Mouse (Mus musculus) embryonic facial prominence, embryonic 11.5 days (tissue): ENCODE data around the gene Cltc. TPM values are rescaled to one million over a fixed set of nuclear protein-coding genes. Genes with fewer than 3 reads are reported as not detected.

Source experiments
- ATAC-seq: fragments of 200-750 bp; cut with Nextera tagmentation; replicated peaks from 2 replicates; pipeline ENCODE4 v1.8.0; 2017; ENCODE audit warnings: low read depth; ENCODE audit not compliant: insufficient number of reproducible peaks, low FRiP score, low TSS enrichment
- DNase-seq: peaks from one replicate; pipeline ENCODE4 v3.0.0-alpha.2; 2015; ENCODE audit warnings: low spot score
- H3K27ac ChIP-seq: fragments of 300-500 bp; sonication (generic); replicated peaks from 2 replicates; pipeline ENCODE4 v1.5.1; 2014; ENCODE audit warnings: mild to moderate bottlenecking, low read depth, low read length, control low read depth
- H3K27me3 ChIP-seq: fragments of 300-500 bp; sonication (generic); 2 replicates; pipeline ENCODE4 v1.6.1; 2014; ENCODE audit warnings: mild to moderate bottlenecking, low read length, moderate library complexity, mixed read lengths; ENCODE audit not compliant: control insufficient read depth, insufficient read depth
- H3K36me3 ChIP-seq: fragments of 300-500 bp; sonication (generic); replicated peaks from 2 replicates; pipeline ENCODE4 v1.6.1; 2014; ENCODE audit warnings: low read depth, mild to moderate bottlenecking, low read length, moderate library complexity, mixed read lengths; ENCODE audit not compliant: control insufficient read depth, insufficient read depth
- H3K4me1 ChIP-seq: fragments of 300-500 bp; sonication (generic); 2 replicates; pipeline ENCODE4 v1.6.1; 2014; ENCODE audit warnings: low read length, mixed read lengths; ENCODE audit not compliant: control insufficient read depth, insufficient read depth
- H3K4me2 ChIP-seq: fragments of 300-500 bp; sonication (generic); 2 replicates; pipeline ENCODE4 v1.6.1; 2014; ENCODE audit warnings: low read depth, mild to moderate bottlenecking, control low read depth, low read length, moderate library complexity
- H3K4me3 ChIP-seq: fragments of 300-500 bp; sonication (generic); 2 replicates; pipeline ENCODE4 v1.5.1; 2014; ENCODE audit warnings: low read depth, low read length, control low read depth
- H3K9ac ChIP-seq: fragments of 300-500 bp; sonication (generic); replicated peaks from 2 replicates; pipeline ENCODE4 v1.6.1; 2014; ENCODE audit warnings: mild to moderate bottlenecking, control low read depth, low read length
- H3K9me3 ChIP-seq: fragments of 300-500 bp; sonication (generic); replicated peaks from 2 replicates; pipeline ENCODE4 v1.6.1; 2016; ENCODE audit warnings: mild to moderate bottlenecking, low read length, inconsistent platforms, mixed read lengths; ENCODE audit not compliant: control insufficient read depth
- WGBS: fragments of 180-500 bp; shearing (Covaris S2); extraction: QIAGEN DNeasy Blood & Tissue Kit; methylation state at CpG from one replicate; pipeline ENCODE4 v1.1.7; 2014; 5-methylcytosine and 5-hydroxymethylcytosine counted together
- polyA plus RNA-seq: library from polyadenylated mRNA; unstranded; fragments of >200 nt; fragmentation: Nextera tagmentation; extraction: Ambion mirVana; gene quantifications from 2 replicates; pipeline ENCODE4 v1.2.1, GENCODE M21; 2014

The Cltc gene
- polyA plus RNA-seq, 1 experiment from 2014 or later = 154 TPM

- ATAC-seq (no peak), DNase-seq (no peak)
- 91% methylated on average over 4 of the region's 4 CpGs for WGBS
- Histone ChIP-seq H3K4me1 (no peaks in the 10 kb centered on the region), H3K4me3 (no peak overlapping the region), H3K9ac (no peak overlapping the region), H3K27me3 (no peaks in the 10 kb centered on the region), H3K9me3 (no peaks in the 10 kb centered on the region), H3K27ac (no peak overlapping the region), H3K36me3 (peaks cover 2% of the 10 kb centered on the region), H3K4me2 (no peak overlapping the region)
Measured at GRCm38 (mm10) chr11:86734993-86735392, 22.4 kb downstream of the Cltc start.

- 83% methylated on average over 10 of the region's 10 CpGs for WGBS
- Histone ChIP-seq H3K4me3 (no peak overlapping the region), H3K27me3 (no peaks in the 10 kb centered on the region), H3K9ac (no peak overlapping the region), H3K4me1 (no peaks in the 10 kb centered on the region), H3K9me3 (no peaks in the 10 kb centered on the region), H3K4me2 (no peak overlapping the region), H3K36me3 (peaks cover 2% of the 10 kb centered on the region), H3K27ac (no peak overlapping the region)
- ATAC-seq = no peak
- no peak for DNase-seq
Measured at GRCm38 (mm10) chr11:86734241-86734939, 23.0 kb downstream of the Cltc start.

DNA sequence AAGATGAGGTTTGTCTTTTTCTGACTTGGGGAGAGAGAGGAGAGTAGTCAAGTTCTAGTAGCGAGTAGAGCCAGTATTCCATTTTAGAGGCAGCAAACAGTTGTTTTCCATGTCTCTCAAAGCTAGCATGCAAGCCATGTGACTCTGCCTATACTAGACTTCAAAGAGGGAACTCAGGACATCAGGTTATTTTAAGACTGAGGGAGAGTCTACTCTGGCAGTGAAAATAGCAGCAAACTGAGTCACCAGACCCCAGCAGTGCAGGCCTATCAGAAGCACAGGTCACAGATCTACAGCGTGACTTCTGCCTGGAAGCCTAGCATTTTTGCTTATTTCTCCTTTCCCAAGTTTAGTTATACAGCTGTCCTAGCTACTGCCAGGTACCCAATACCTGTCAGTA, 25.9 kb downstream of the Cltc start:
- H3K27me3 ChIP-seq = no peaks in the 10 kb centered on the region
- ATAC-seq (no peak), DNase-seq (no peak)
- H3K9me3 ChIP-seq = no peaks in the 10 kb centered on the region
- H3K36me3 ChIP-seq = peaks cover 2% of the 10 kb centered on the region
- H3K4me3 ChIP-seq = no peak overlapping the region
- no peaks in the 10 kb centered on the region for H3K4me1 ChIP-seq
- no peak overlapping the region for H3K9ac ChIP-seq
- no peak overlapping the region for H3K27ac ChIP-seq
- 92% methylated on average over 2 of the region's 2 CpGs for WGBS
- no peak overlapping the region for H3K4me2 ChIP-seq

DNA sequence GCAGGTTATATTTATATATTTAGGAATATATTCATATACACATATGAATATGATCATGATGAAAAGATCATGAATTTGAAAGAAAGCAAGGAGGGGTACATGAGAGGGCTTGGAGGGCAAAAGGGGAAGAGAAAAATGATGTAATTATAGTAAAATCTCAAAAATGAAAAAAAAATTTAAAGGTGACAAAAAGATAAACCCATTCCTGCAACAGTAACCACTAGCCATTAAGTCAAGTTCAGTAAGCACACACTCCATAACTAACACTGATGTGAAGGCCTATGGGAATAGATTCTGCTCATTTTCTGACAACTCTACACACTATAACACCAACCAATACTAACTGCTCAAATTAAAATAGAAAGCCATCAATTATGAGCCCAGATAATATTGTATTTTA, 31.8 kb downstream of the Cltc start:
- no peak for ATAC-seq
- H3K4me3 ChIP-seq = no peak overlapping the region
- no peak for DNase-seq

DNA sequence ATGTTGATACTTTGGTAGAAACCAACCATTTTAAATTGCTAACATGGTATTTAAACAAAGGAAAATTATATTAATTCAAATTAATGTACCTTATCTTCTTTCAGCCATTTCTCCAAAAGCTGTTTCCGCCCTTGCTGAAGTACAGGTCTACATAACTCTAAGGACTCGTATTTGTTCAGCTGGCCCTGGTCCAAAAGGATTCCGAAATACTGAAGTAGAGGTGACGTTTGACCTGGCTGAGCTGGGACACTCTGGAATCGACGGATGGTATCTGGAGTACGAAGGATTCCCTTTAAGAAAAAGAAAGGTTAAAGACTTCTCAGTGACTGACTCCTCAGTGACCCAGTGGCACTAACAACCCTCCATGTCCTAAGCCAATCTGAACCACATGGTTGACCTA, 32.4 kb downstream of the Cltc start:
- peaks cover 5% of the 10 kb centered on the region for H3K36me3 ChIP-seq
- H3K9me3 ChIP-seq = no peaks in the 10 kb centered on the region
- no peak overlapping the region for H3K4me3 ChIP-seq
- DNase-seq (no peak), ATAC-seq (no peak)
- no peak overlapping the region for H3K4me2 ChIP-seq
- H3K27ac ChIP-seq = no peak overlapping the region
- H3K27me3 ChIP-seq = no peaks in the 10 kb centered on the region
- H3K9ac ChIP-seq = no peak overlapping the region
- H3K4me1 ChIP-seq = no peaks in the 10 kb centered on the region
- 90% methylated on average over 7 of the region's 7 CpGs for WGBS

More for the DNA sequence above, 31.8 kb downstream of the Cltc start:
- Histone ChIP-seq H3K4me2 (no peak overlapping the region), H3K9me3 (no peaks in the 10 kb centered on the region), H3K36me3 (peaks cover 5% of the 10 kb centered on the region), H3K4me1 (no peaks in the 10 kb centered on the region), H3K9ac (no peak overlapping the region), H3K27me3 (no peaks in the 10 kb centered on the region), H3K27ac (no peak overlapping the region)

GRCm38 (mm10) chr11:86724004-86724403, 33.4 kb downstream of the Cltc start:
- no peak overlapping the region for H3K27ac ChIP-seq
- 90% methylated on average over 3 of the region's 3 CpGs for WGBS
- no peak overlapping the region for H3K4me3 ChIP-seq
- peaks cover 9% of the 10 kb centered on the region for H3K36me3 ChIP-seq
- H3K4me2 ChIP-seq = no peak overlapping the region
- no peaks in the 10 kb centered on the region for H3K27me3 ChIP-seq
- H3K9ac ChIP-seq = no peak overlapping the region
- no peaks in the 10 kb centered on the region for H3K9me3 ChIP-seq
- H3K4me1 ChIP-seq = no peaks in the 10 kb centered on the region
- DNase-seq (no peak), ATAC-seq (no peak)

GRCm38 (mm10) chr11:86719390-86719789, 38.0 kb downstream of the Cltc start:
- DNase-seq (no peak), ATAC-seq (no peak)
- no peak overlapping the region for H3K4me3 ChIP-seq
- no peak overlapping the region for H3K4me2 ChIP-seq
- no peak overlapping the region for H3K9ac ChIP-seq
- peaks cover 13% of the 10 kb centered on the region for H3K36me3 ChIP-seq
- 93% methylated on average over 8 of the region's 8 CpGs for WGBS
- no peaks in the 10 kb centered on the region for H3K4me1 ChIP-seq
- no peak overlapping the region for H3K27ac ChIP-seq
- H3K9me3 ChIP-seq = no peaks in the 10 kb centered on the region
- H3K27me3 ChIP-seq = no peaks in the 10 kb centered on the region

DNA sequence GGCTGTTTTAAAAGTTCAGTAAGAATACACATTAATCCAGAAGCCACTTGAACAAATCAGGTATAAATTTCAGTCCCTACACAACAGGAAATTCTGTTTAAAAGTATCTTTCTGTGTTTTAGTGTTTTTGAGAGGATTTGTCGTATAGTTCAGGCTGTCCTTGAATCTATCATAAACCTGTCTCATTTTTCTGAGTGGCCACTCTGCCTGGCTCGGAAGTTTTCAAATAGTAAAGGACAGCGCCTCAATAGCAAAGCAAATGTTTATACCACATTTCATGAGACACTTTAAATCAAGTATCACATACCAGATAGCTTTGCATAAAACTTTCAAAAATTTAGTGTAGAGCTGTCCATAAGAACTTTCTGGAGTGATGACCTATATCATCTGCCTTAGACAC, 39.0 kb downstream of the Cltc start:
- no peak for ATAC-seq
- 93% methylated on average over 3 of the region's 3 CpGs for WGBS

More for the DNA sequence above, 39.0 kb downstream of the Cltc start:
- H3K36me3 ChIP-seq = peaks cover 13% of the 10 kb centered on the region
- H3K27ac ChIP-seq = no peak overlapping the region
- H3K4me1 ChIP-seq = no peaks in the 10 kb centered on the region
- H3K4me2 ChIP-seq = no peak overlapping the region
- no peaks in the 10 kb centered on the region for H3K27me3 ChIP-seq
- H3K9ac ChIP-seq = no peak overlapping the region
- H3K4me3 ChIP-seq = no peak overlapping the region
- no peaks in the 10 kb centered on the region for H3K9me3 ChIP-seq
- DNase-seq = no peak
